11 mouse cellular contexts compared by ENCODE assay signal in the genomic region with DNA sequence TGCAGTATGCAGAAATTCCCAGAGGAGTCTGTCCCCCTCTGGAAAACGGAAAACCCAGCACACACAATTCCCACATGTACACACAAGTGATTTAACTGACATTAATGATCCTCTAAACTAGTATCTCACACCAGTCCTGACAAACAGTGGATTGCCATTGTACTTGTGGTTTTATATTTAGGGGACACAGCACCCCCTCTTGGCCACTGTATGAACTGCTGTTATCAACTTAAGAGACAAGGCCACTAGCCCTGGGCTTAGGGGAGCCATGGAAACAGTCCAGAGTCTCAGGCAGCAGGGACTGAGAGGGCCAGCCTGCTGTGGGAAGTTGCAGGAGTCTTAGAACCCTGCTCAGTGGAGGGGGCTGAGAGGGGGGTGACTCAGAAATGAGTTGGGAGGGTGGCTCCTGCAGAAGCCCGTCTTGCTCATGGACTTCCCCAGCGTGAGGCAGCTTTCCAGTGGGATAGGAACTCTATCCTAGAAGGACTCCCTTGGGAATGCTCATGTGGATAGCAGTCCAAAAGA. TPM values are rescaled to one million over a fixed set of nuclear protein-coding genes. Genes with fewer than 3 reads are reported as not detected.
A peak's percentile ranks its signal among the peaks of the same experiment; 100 is the strongest.
DNase-seq lines count a peak whose midpoint lies in the region; ATAC-seq lines count a peak whose summit lies in the region.
"Had no signal": no experiment of that assay in that cellular context is flagged by ENCODE, and none has a peak within 500 bp of the region (broad histone marks: within the 10 kb centered on the region; RNA-seq: fewer than 3 reads in every experiment).

No protein-coding gene starts in this region.

- WGBS in hindbrain, embryonic 11.5 days, result 74% methylated on average over 3 of the region's 3 CpGs
- 68% methylated on average over 3 of the region's 3 CpGs for WGBS in hindbrain, embryonic 12.5 days

- no peak overlapping the region for H3K27ac ChIP-seq in hindbrain, embryonic 11.5 days (ENCODE audit: low read depth, low read length)
- no peak overlapping the region for H3K27ac ChIP-seq in hindbrain, embryonic 12.5 days
- H3K27ac ChIP-seq: midbrain, embryonic 12.5 days had no signal

- no peak for ATAC-seq in hindbrain, embryonic 11.5 days (ENCODE audit: low FRiP score)
- ATAC-seq in hindbrain, embryonic 12.5 days (ENCODE audit: low FRiP score), result no peak

- no peaks in the 10 kb centered on the region for H3K4me1 ChIP-seq in hindbrain, embryonic 11.5 days (replicated peaks; ENCODE audit: control insufficient read depth, insufficient read depth, low read length)
- H3K4me1 ChIP-seq in hindbrain, embryonic 12.5 days, result no peaks in the 10 kb centered on the region
- H3K4me1 ChIP-seq: midbrain, embryonic 12.5 days had no signal

- no peak overlapping the region for H3K4me3 ChIP-seq in hindbrain, embryonic 11.5 days (ENCODE audit: low read depth, low read length)
- no peak overlapping the region for H3K4me3 ChIP-seq in hindbrain, embryonic 12.5 days
- H3K4me3 ChIP-seq: midbrain, embryonic 12.5 days had no signal

- no peaks in the 10 kb centered on the region for H3K27me3 ChIP-seq in hindbrain, embryonic 11.5 days (ENCODE audit: control insufficient read depth, insufficient read depth, low read length)
- H3K27me3 ChIP-seq in hindbrain, embryonic 12.5 days, result no peaks in the 10 kb centered on the region
- H3K27me3 ChIP-seq: midbrain, embryonic 12.5 days had no signal

- no peak overlapping the region for H3K4me2 ChIP-seq in hindbrain, embryonic 11.5 days (replicated peaks; ENCODE audit: low read depth, low read length)
- H3K4me2 ChIP-seq in hindbrain, embryonic 12.5 days (replicated peaks), result no peak overlapping the region
- H3K4me2 ChIP-seq: midbrain, embryonic 12.5 days had no signal

- peak; percentile 46 for DNase-seq in hindbrain, embryonic 11.5 days (ENCODE audit: low spot score)
- DNase-seq in thymus, postnatal 0 days (ENCODE audit: low spot score), result peak; percentile 37
- no peak for DNase-seq in thymus, postnatal 10 days (ENCODE audit: low spot score in 2 of 2)
- DNase-seq in embryo, embryonic 9.5 days (ENCODE audit: extremely low spot score), result peak; percentile 11
- DNase-seq in ovary, postnatal 36 days (ENCODE audit: low spot score), result no peak
- DNase-seq in adrenal gland, adult 8-10 months, result no peak
- DNase-seq in urinary bladder, postnatal 14 days (ENCODE audit: low spot score), result no peak
- DNase-seq: heart, postnatal 36 days had no signal

- H3K9ac ChIP-seq in hindbrain, embryonic 11.5 days (ENCODE audit: low read depth, low read length), result no peak overlapping the region
- H3K9ac ChIP-seq in hindbrain, embryonic 12.5 days, result no peak overlapping the region
- H3K9ac ChIP-seq: midbrain, embryonic 12.5 days had no signal

- H3K36me3 ChIP-seq in hindbrain, embryonic 11.5 days (ENCODE audit: control insufficient read depth, insufficient read depth, low read length), result no peaks in the 10 kb centered on the region
- no peaks in the 10 kb centered on the region for H3K36me3 ChIP-seq in hindbrain, embryonic 12.5 days
- H3K36me3 ChIP-seq: midbrain, embryonic 12.5 days had no signal

- H3K9me3 ChIP-seq in hindbrain, embryonic 11.5 days (ENCODE audit: control insufficient read depth, low read length), result no peaks in the 10 kb centered on the region
- no peaks in the 10 kb centered on the region for H3K9me3 ChIP-seq in hindbrain, embryonic 12.5 days (replicated peaks)
- H3K9me3 ChIP-seq: midbrain, embryonic 12.5 days had no signal

RNA-seq across cellular contexts. Expression of gene Oas1h, which starts 4.2 kb away (rescaled TPM):
- not detected in 2 replicates for polyA plus RNA-seq in hindbrain, embryonic 11.5 days (2014; fragmentation: Nextera tagmentation; extraction: Ambion mirVana)
- polyA plus RNA-seq in hindbrain, embryonic 12.5 days (2016; fragmentation: Nextera tagmentation; extraction: Ambion mirVana), result not detected in 2 replicates
- polyA plus RNA-seq in thymus, postnatal 0 days (2015; fragmentation: Nextera tagmentation; extraction: Ambion mirVana), result 0.19 and 0.52 TPM in 2 replicates
- total RNA-seq in adrenal gland, adult 8-10 months (2022), result not detected
- total RNA-seq: heart, postnatal 36 days had no signal
- polyA plus RNA-seq: midbrain, embryonic 12.5 days; urinary bladder, adult 2 months had no signal

RNA-seq across cellular contexts. Expression of gene Oas1f, which starts 18.2 kb away (rescaled TPM):
- polyA plus RNA-seq in hindbrain, embryonic 11.5 days (2014; fragmentation: Nextera tagmentation; extraction: Ambion mirVana), result not detected in 2 replicates
- not detected in 2 replicates for polyA plus RNA-seq in hindbrain, embryonic 12.5 days (2016; fragmentation: Nextera tagmentation; extraction: Ambion mirVana)
- 0.42 and 0.44 TPM in 2 replicates for polyA plus RNA-seq in thymus, postnatal 0 days (2015; fragmentation: Nextera tagmentation; extraction: Ambion mirVana)
- not detected for total RNA-seq in adrenal gland, adult 8-10 months (2022)
- total RNA-seq: heart, postnatal 36 days had no signal
- polyA plus RNA-seq: midbrain, embryonic 12.5 days had no signal

RNA-seq across cellular contexts. Expression of gene Oas1g, which starts 22.0 kb away (rescaled TPM):
- polyA plus RNA-seq in hindbrain, embryonic 11.5 days (2014; fragmentation: Nextera tagmentation; extraction: Ambion mirVana), result 0.15 TPM in 1 of 2 replicates, not detected in the other
- polyA plus RNA-seq in hindbrain, embryonic 12.5 days (2016; fragmentation: Nextera tagmentation; extraction: Ambion mirVana), result not detected in 2 replicates
- 5.6 and 6.5 TPM in 2 replicates for polyA plus RNA-seq in thymus, postnatal 0 days (2015; fragmentation: Nextera tagmentation; extraction: Ambion mirVana)
- total RNA-seq in adrenal gland, adult 8-10 months (2022), result 1 to 10 TPM in 3 of 4 experiments, under 1 TPM in 1; 0.38 to 1.3 (median 1.1) TPM

RNA-seq across cellular contexts. Expression of gene Oas1a, which starts 41.9 kb away (rescaled TPM):
- 1.0 TPM in 2 replicates for polyA plus RNA-seq in hindbrain, embryonic 11.5 days (2014; fragmentation: Nextera tagmentation; extraction: Ambion mirVana)
- polyA plus RNA-seq in hindbrain, embryonic 12.5 days (2016; fragmentation: Nextera tagmentation; extraction: Ambion mirVana), result 0.96 and 1.2 TPM in 2 replicates
- 12.9 and 15.4 TPM in 2 replicates for polyA plus RNA-seq in thymus, postnatal 0 days (2015; fragmentation: Nextera tagmentation; extraction: Ambion mirVana)
- 1 to 10 TPM; 2.6 to 3.8 (median 2.8) TPM for total RNA-seq in adrenal gland, adult 8-10 months (2022)

RNA-seq across cellular contexts. Expression of gene Oas1d, which starts 48.9 kb away (rescaled TPM):
- not detected in 2 replicates for polyA plus RNA-seq in hindbrain, embryonic 11.5 days (2014; fragmentation: Nextera tagmentation; extraction: Ambion mirVana)
- polyA plus RNA-seq in hindbrain, embryonic 12.5 days (2016; fragmentation: Nextera tagmentation; extraction: Ambion mirVana), result not detected in 2 replicates
- polyA plus RNA-seq in thymus, postnatal 0 days (2015; fragmentation: Nextera tagmentation; extraction: Ambion mirVana), result 0.66 TPM in 2 replicates
- not detected for total RNA-seq in adrenal gland, adult 8-10 months (2022)
- total RNA-seq: heart, postnatal 36 days had no signal
- polyA plus RNA-seq: midbrain, embryonic 12.5 days; urinary bladder, adult 2 months had no signal

Comparison
In these comparisons a context has a peak if more than half of its experiments do, and no peak if none do; other contexts are left out.
1. DNase-seq: peak in hindbrain, embryonic 11.5 days (single experiment), thymus, postnatal 0 days (single experiment) and embryo, embryonic 9.5 days (single experiment); none in thymus, postnatal 10 days (0 of 2), ovary, postnatal 36 days (single experiment), adrenal gland, adult 8-10 months (single experiment) and urinary bladder, postnatal 14 days (single experiment).